Mouse (Mus musculus) myocyte (in vitro differentiated cells): Measurements from ENCODE around the gene Ifi47.

Experiments used
- CEBPB ChIP-seq: IDR thresholded peaks from 2 replicates; pipeline ENCODE4 v1.6.1; 2011; ENCODE audit warnings: mild to moderate bottlenecking, moderate library complexity; ENCODE audit not compliant: poor library complexity, insufficient read depth, severe bottlenecking
- E2F4 ChIP-seq: IDR thresholded peaks from one replicate; pipeline ENCODE4 v1.6.1; 2011; ENCODE audit warnings: mild to moderate bottlenecking, control low read depth, moderate library complexity; ENCODE audit not compliant: insufficient read depth
- MAX ChIP-seq: IDR thresholded peaks from one replicate; pipeline ENCODE4 v1.6.1; 2011; ENCODE audit warnings: low read depth, mild to moderate bottlenecking, control low read depth
- MYOG ChIP-seq, 3 experiments: IDR thresholded peaks; one replicate each; pipeline ENCODE4 v1.6.1; 2011; ENCODE audit warnings: control low read depth in 2 of 3, low read depth in 2 of 3, mild to moderate bottlenecking in 2 of 3; ENCODE audit not compliant: insufficient read length in 2 of 3, control insufficient read depth in 1 of 3, insufficient read depth in 1 of 3
- POLR2A ChIP-seq: IDR thresholded peaks from one replicate; pipeline ENCODE4 v1.6.1; 2011; ENCODE audit warnings: low read depth, mild to moderate bottlenecking, control low read depth, moderate library complexity; ENCODE audit not compliant: insufficient read length
- POLR2AphosphoS2 ChIP-seq: IDR thresholded peaks from one replicate; pipeline ENCODE4 v1.6.1; 2011; ENCODE audit warnings: low read depth, control low read depth; ENCODE audit not compliant: insufficient read length
- TCF12 ChIP-seq: IDR thresholded peaks from one replicate; pipeline ENCODE4 v1.6.1; 2011; ENCODE audit warnings: mild to moderate bottlenecking, control low read depth; ENCODE audit not compliant: poor library complexity, insufficient read depth, severe bottlenecking
- USF1 ChIP-seq: IDR thresholded peaks from one replicate; pipeline ENCODE4 v1.6.1; 2011; ENCODE audit warnings: low read depth, mild to moderate bottlenecking, control low read depth, moderate library complexity

DNA sequence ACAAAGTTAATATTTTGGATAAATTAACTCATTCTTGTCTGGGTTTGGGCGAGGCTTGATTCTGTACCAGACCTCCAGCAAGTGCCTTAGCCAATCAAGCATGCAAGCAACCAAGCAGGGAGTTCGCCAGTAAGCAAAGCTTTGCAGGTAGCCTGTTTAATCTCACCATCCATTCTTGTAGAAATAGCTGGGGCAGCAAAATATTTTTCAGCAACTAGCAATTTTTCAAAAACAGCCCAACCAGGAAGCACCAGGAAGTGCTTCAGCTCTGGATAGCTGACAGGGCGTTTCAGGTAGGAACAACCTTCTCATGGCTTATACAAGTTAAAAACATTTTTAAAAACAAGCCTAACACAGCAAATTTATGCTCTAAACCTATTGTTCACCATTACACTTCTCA, 5.5 kb downstream of the Ifi47 start:
- TF ChIP-seq POLR2A (no peak), MAX (no peak), CEBPB (no peak), POLR2AphosphoS2 (no peak), MYOG (IDR thresholded peaks at IDR 0.05; ENCODE audit: control insufficient read depth in 1 of 3, insufficient read depth in 1 of 3, insufficient read length in 2 of 3, low read depth in 2 of 3) (no peak), TCF12 (no peak), USF1 (no peak), E2F4 (no peak)
